Mouse (Mus musculus) liver, embryonic 16.5 days (tissue): Measurements from ENCODE around the gene Htatip2. TPM values are rescaled to one million over a fixed set of nuclear protein-coding genes. Genes with fewer than 3 reads are reported as not detected.

Experiments
- ATAC-seq: fragments of 200-750 bp; cut with Nextera tagmentation; 2 replicates; pipeline ENCODE4 v1.8.0; 2017; ENCODE audit warnings: low read depth, mild to moderate bottlenecking, moderate number of reproducible peaks, moderate library complexity
- H3K27ac ChIP-seq: fragments of 300-500 bp; sonication (generic); 2 replicates; pipeline ENCODE4 v1.5.1; 2014; ENCODE audit warnings: mild to moderate bottlenecking, low read length
- H3K27me3 ChIP-seq: fragments of 300-500 bp; sonication (generic); 2 replicates; pipeline ENCODE4 v1.6.1; 2014; ENCODE audit warnings: low read depth, low read length, mixed read lengths; ENCODE audit not compliant: control insufficient read depth, insufficient read depth
- H3K36me3 ChIP-seq: fragments of 300-500 bp; sonication (generic); 2 replicates; pipeline ENCODE4 v1.6.1; 2014; ENCODE audit warnings: mild to moderate bottlenecking; ENCODE audit not compliant: control insufficient read depth, insufficient read depth
- H3K4me1 ChIP-seq: fragments of 300-500 bp; sonication (generic); 2 replicates; pipeline ENCODE4 v1.6.1; 2014; ENCODE audit warnings: low read depth, low read length, mixed read lengths; ENCODE audit not compliant: control insufficient read depth
- H3K4me2 ChIP-seq: fragments of 300-500 bp; sonication (generic); 2 replicates; pipeline ENCODE4 v1.6.1; 2014; ENCODE audit warnings: low read depth, low read length, mixed read lengths
- H3K4me3 ChIP-seq: fragments of 300-500 bp; sonication (generic); 2 replicates; pipeline ENCODE4 v1.5.1; 2014; ENCODE audit warnings: low read depth, mild to moderate bottlenecking, low read length
- H3K9ac ChIP-seq: fragments of 300-500 bp; sonication (generic); 2 replicates; pipeline ENCODE4 v1.6.1; 2014; ENCODE audit warnings: low read depth, low read length
- H3K9me3 ChIP-seq: fragments of 300-500 bp; sonication (generic); replicated peaks from 2 replicates; pipeline ENCODE4 v1.6.1; 2016; ENCODE audit warnings: low read length; ENCODE audit not compliant: control insufficient read depth
- WGBS: fragments of 180-500 bp; shearing (Covaris S2); extraction: QIAGEN DNeasy Blood & Tissue Kit; methylation state at CpG from one replicate; pipeline ENCODE4 v1.1.7; 2014; ENCODE audit not compliant: insufficient replicate concordance; 5-methylcytosine and 5-hydroxymethylcytosine counted together
- polyA plus RNA-seq: library from polyadenylated mRNA; unstranded; fragments of >200 nt; fragmentation: Nextera tagmentation; extraction: Ambion mirVana; gene quantifications from 2 replicates; pipeline ENCODE4 v1.2.1, GENCODE M21; 2015

Gene Htatip2
- polyA plus RNA-seq = 31.9 and 32.0 TPM in 2 replicates

DNA sequence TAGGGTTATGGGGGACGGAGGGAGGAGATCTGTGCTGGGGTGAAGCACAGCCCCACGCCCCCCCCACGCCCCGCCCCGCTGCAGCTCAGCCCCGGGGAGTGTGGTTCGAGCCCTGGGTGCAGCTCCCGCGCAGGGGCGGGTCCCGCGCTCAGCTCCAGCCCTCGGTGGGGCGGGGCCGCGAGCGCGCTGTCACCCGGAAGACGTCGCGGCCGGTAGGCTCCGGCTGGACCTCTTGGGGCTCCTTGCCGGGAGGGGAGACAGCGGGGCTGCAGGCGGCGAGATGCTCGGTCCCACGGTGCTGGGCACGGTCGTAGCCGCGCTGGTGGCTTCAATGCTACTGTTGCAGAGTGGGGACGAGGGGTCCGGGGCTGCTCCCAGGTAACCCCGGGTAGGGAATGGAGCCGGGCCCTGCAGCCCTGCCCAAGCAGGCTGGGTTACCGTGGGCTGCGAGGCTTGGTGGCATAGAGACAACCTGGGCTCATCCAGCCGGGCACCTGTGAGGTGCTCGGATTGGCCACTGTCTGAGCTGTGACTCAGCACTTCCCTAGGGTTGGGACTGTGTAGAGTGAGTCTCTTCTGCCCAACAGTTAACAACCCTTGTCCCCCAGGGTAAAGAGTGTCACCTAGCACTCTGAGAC, at the start of gene Htatip2:
Htatip2 (plus strand) TSS at position 182 of the 638 bp plus-strand sequence.
- Histone ChIP-seq H3K4me2 (peak within 1 kb of the TSS; percentile 85), H3K4me1 (peaks cover 44% of the 10 kb centered on the region), H3K27me3 (no peaks in the 10 kb centered on the region), H3K9ac (peak within 1 kb of the TSS; percentile 94), H3K4me3 (peak within 1 kb of the TSS; percentile 85), H3K27ac (peak within 1 kb of the TSS; percentile 96), H3K36me3 (no peaks in the 10 kb centered on the region; the same call in 1 of the 2 replicates), H3K9me3 (no peaks in the 10 kb centered on the region)
- peak; percentile 86 for ATAC-seq
- under 1% methylated on average over 42 of the region's 42 CpGs for WGBS

DNA sequence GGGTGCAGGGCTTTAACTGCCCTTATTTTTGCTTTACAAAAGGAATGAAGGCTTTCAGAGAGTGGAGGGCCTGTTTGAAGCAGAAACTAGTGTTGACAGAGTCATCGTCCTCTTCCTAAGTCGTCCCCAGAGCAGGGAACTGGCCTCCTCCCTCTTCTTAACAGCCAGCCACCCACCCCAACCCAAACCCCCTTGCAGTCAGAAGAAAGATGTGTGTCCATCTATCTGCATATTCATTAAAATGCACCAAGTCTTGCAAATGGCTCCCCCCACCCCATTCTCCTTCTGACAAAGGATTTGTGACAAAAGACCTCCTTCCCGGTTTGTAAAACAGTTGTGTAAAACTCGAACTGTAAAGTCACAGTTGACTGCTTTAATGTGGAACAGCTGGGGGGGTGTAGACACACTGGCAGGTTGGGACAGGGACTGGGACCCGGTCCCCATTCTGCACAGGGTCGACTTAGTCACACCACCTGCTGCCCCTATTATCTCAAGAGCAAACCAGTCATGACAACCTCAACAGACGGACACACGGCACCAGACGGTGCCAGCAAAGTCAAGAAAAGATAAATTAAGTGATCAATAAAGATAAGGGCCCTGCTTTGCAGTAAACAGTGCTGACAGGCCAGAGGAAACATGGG, 49.4 kb upstream of the Htatip2 start:
- no peak overlapping the region for H3K9ac ChIP-seq
- no peaks in the 10 kb centered on the region for H3K9me3 ChIP-seq
- no peaks in the 10 kb centered on the region for H3K36me3 ChIP-seq
- no peak for ATAC-seq
- H3K4me2 ChIP-seq = no peak overlapping the region
- WGBS = 40% methylated on average over 9 of the region's 9 CpGs
- H3K27me3 ChIP-seq = no peaks in the 10 kb centered on the region
- no peaks in the 10 kb centered on the region for H3K4me1 ChIP-seq
- H3K27ac ChIP-seq = no peak overlapping the region
- no peak overlapping the region for H3K4me3 ChIP-seq

DNA sequence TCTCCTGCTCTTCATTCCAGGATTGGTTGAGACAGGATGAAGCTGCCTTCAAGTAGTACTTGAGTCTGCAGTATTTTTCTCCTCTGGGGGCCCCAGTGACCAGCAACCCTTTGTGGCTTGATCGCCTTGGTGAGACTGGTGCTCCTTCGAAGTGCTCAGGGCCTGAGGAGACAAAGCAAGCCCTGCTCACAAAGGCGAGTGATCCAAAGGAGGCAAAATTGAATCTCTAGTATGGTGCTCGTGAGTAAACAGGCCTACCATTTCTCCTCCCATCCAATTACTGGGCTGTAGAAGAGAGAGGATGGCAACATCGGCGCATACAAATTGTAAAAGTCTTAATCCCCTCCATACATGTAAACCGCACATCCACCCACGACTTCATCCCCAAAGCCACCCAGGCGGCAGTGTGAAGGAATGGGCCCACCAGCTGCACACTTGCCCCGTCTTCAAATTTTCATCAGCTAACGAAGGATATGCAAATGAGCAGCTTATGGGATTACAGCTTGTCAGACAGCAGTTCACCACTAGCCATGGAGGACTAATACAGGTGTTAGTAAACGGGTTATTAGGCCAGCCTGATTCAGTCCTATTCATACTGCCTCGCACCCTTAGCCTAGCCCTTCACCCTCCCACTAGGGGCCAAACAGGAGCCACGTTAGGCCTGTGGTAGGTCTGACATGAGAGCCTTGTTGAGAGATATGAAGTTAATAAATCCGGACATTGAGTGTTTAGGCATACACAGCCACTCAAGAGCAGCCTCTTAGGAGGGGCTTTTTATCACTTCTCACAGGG, 40.8 kb upstream of the Htatip2 start:
- Histone ChIP-seq H3K9me3 (no peaks in the 10 kb centered on the region), H3K4me1 (no peaks in the 10 kb centered on the region), H3K27me3 (no peaks in the 10 kb centered on the region), H3K27ac (no peak overlapping the region), H3K9ac (no peak overlapping the region), H3K36me3 (no peaks in the 10 kb centered on the region), H3K4me3 (no peak overlapping the region), H3K4me2 (no peak overlapping the region)
- ATAC-seq = no peak
- 65% methylated on average over 15 of the region's 15 CpGs for WGBS

DNA sequence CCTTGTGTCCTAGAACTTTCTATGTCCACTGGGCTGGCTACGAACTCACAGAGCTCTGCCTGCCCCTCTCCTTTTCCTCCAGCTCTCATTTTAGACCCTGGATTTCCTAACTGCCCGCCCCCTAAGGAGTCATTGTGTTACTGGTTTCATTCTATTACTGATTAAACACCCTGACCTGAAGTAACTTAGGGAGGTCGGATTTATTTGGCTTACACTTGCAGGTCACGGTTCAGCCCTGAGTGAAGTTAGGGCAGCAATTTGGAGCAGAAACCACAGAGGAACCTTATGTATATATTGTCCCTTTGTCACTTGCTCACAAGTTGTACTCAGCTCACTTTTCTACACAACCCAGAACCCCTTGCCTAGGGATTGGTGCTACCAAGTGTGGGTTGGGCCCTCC, 24.6 kb upstream of the Htatip2 start:
- ATAC-seq = peak; percentile 45; the same call in 1 of the 2 replicates
- WGBS = 38% methylated on average over 4 of the region's 4 CpGs
- Histone ChIP-seq H3K9ac (no peak overlapping the region), H3K27me3 (no peaks in the 10 kb centered on the region), H3K4me3 (no peak overlapping the region), H3K9me3 (no peaks in the 10 kb centered on the region), H3K27ac (no peak overlapping the region), H3K36me3 (no peaks in the 10 kb centered on the region), H3K4me2 (no peak overlapping the region), H3K4me1 (no peaks in the 10 kb centered on the region; the same call in 1 of the 2 replicates)

DNA sequence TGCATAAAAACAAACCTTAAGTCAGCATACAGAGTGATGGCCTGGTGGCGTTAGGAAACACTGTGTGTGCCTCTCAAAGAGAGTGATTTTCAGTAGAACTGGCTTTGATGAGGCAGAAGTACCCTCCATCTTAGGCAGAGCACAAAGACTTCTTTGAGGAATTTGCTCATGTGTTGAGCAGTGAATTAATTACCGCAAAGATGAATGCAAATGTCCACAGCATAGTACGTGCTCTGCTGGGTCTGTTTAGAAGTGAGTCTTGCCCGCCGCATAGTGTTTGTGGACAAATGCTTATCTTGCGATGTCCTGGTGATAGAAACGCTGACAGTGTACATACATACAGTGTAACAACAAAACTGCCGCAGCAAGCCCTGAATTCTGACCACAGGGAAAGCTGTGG, 19.5 kb upstream of the Htatip2 start:
- no peaks in the 10 kb centered on the region for H3K36me3 ChIP-seq
- WGBS = 58% methylated on average over 8 of the region's 8 CpGs

DNA sequence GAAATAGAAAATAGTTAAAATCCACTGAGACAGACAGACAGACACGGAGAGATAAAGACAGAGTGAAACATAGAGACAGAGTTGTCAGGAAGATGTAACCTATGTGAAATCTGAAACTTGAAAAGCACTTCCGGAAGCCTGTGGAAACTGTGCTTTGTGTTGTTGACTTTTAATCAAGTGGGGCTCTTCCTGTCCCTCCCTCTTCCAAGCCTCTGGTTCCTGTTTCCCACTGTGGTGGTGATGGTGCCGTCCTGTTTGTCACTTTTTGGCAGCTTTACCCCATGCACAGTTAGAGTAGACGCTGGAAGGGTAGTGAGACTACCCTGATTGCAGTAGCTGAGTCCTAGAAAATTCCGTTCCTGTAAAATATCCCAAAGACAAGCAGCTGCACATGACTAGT, 17.4 kb upstream of the Htatip2 start:
- no peak overlapping the region for H3K4me3 ChIP-seq
- H3K9me3 ChIP-seq = no peaks in the 10 kb centered on the region
- no peak overlapping the region for H3K9ac ChIP-seq
- no peak for ATAC-seq
- H3K4me2 ChIP-seq = no peak overlapping the region
- no peak overlapping the region for H3K27ac ChIP-seq
- 9% methylated on average over 5 of the region's 5 CpGs for WGBS
- no peaks in the 10 kb centered on the region for H3K4me1 ChIP-seq
- no peaks in the 10 kb centered on the region for H3K36me3 ChIP-seq
- H3K27me3 ChIP-seq = no peaks in the 10 kb centered on the region

More for the DNA sequence above, 19.5 kb upstream of the Htatip2 start:
- Histone ChIP-seq H3K27me3 (no peaks in the 10 kb centered on the region), H3K9me3 (no peaks in the 10 kb centered on the region), H3K27ac (no peak overlapping the region), H3K9ac (no peak overlapping the region), H3K4me2 (no peak overlapping the region), H3K4me3 (no peak overlapping the region), H3K4me1 (no peaks in the 10 kb centered on the region; the same call in 1 of the 2 replicates)
- ATAC-seq = no peak

DNA sequence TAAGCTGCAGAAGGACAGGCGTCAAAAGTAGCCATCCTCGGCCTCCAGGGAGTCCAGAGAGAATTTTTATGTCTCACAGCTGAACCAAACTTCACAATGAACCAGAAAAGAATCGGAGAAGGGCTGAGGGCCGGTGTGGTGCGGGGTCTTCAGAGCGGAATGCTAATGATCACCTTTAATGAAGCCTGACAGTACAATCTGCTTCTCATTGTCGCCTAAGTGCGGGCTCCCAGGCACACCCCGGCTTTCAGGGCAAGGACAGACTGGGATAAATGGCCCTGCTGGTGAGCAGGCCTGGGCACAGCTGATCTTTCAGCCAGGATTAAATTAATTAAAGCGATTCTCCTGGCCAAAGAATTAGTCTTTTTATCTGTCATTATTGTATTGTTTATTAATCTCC, 17.0 kb upstream of the Htatip2 start:
- H3K9me3 ChIP-seq = no peaks in the 10 kb centered on the region
- no peaks in the 10 kb centered on the region for H3K36me3 ChIP-seq
- ATAC-seq = no peak
- no peaks in the 10 kb centered on the region for H3K27me3 ChIP-seq
- no peak overlapping the region for H3K4me3 ChIP-seq
- WGBS = 37% methylated on average over 10 of the region's 10 CpGs
- no peaks in the 10 kb centered on the region for H3K4me1 ChIP-seq
- H3K9ac ChIP-seq = no peak overlapping the region
- H3K4me2 ChIP-seq = no peak overlapping the region
- H3K27ac ChIP-seq = no peak overlapping the region

DNA sequence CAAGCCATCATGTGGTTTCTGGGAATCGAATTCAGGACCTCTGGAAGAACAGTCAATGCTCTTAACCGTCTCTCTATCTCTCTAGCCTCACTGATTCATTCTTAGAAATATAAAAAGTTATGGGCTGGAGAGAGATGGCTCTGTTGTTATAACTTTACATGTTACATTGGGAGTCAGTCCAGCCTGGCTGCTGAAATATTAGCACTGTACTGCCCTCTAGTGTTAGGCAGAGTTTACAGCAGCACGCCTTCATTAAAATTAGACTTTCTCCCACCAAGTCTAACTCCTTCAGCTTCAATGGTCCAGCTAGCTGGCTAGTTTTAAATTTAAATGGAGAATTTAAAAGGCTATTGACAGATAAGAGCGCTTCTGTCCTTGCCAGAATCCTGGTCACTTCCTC, 7.8 kb upstream of the Htatip2 start:
- no peaks in the 10 kb centered on the region for H3K36me3 ChIP-seq
- H3K9me3 ChIP-seq = no peaks in the 10 kb centered on the region
- 6% methylated on average over 4 of the region's 4 CpGs for whole genome bisulfite sequencing
- H3K4me3 ChIP-seq = no peak overlapping the region
- no peak for ATAC-seq
- no peak overlapping the region for H3K4me2 ChIP-seq
- no peak overlapping the region for H3K9ac ChIP-seq
- no peaks in the 10 kb centered on the region; the same call in 1 of the 2 replicates for H3K4me1 ChIP-seq
- H3K27ac ChIP-seq = no peak overlapping the region
- H3K27me3 ChIP-seq = peaks cover 2% of the 10 kb centered on the region; the same call in 1 of the 2 replicates
